Comparison of ENCODE assay signal across 30 mouse cellular contexts in genomic region chr6:55407345-55407744, GRCm38 (mm10). TPM values are rescaled to one million over a fixed set of nuclear protein-coding genes. Genes with fewer than 3 reads are reported as not detected.
DNase-seq lines count a peak whose midpoint lies in the region; ATAC-seq lines count a peak whose summit lies in the region.
"Had no signal": no experiment of that assay in that cellular context is flagged by ENCODE, and none has a peak within 500 bp of the region (broad histone marks: within the 10 kb centered on the region; RNA-seq: fewer than 3 reads in every experiment).

No protein-coding gene starts in this region.

- no peaks in the 10 kb centered on the region for H3K36me3 ChIP-seq in heart, embryonic 13.5 days
- H3K36me3 ChIP-seq: embryonic facial prominence, embryonic 10.5 days; embryonic facial prominence, embryonic 12.5 days; forebrain, embryonic 15.5 days; G1E had no signal

- peak; percentile 61; the same call in 1 of the 2 replicates for ATAC-seq in frontal cortex, adult (ENCODE audit: low TSS enrichment)
- ATAC-seq in heart, embryonic 13.5 days (ENCODE audit: extremely low read depth, insufficient number of reproducible peaks, low FRiP score, low TSS enrichment), result no peak
- ATAC-seq: activated CD4-positive, CD25-positive, alpha-beta regulatory T cell, adult 4 months; CD4-positive, CD25-positive, alpha-beta regulatory T cell, adult 4 months; forebrain, embryonic 13.5 days; forebrain, embryonic 15.5 days; forebrain, postnatal 0 days; Patski had no signal

- peaks cover 12% of the 10 kb centered on the region; the same call in 1 of the 2 replicates for H3K27me3 ChIP-seq in heart, embryonic 13.5 days (replicated peaks)
- H3K27me3 ChIP-seq: embryonic facial prominence, embryonic 12.5 days; forebrain, embryonic 13.5 days; forebrain, embryonic 15.5 days; Patski had no signal

- peaks cover 36% of the 10 kb centered on the region for H3K4me1 ChIP-seq in heart, embryonic 13.5 days
- H3K4me1 ChIP-seq: embryonic facial prominence, embryonic 12.5 days had no signal

- H3K9me3 ChIP-seq in heart, embryonic 13.5 days, result no peaks in the 10 kb centered on the region
- H3K9me3 ChIP-seq: embryonic facial prominence, embryonic 10.5 days; embryonic facial prominence, embryonic 12.5 days; forebrain, embryonic 13.5 days; forebrain, embryonic 15.5 days; G1E had no signal

- H3K4me2 ChIP-seq in heart, embryonic 13.5 days, result no peak overlapping the region
- H3K4me2 ChIP-seq: embryonic facial prominence, embryonic 12.5 days; forebrain, embryonic 13.5 days; forebrain, embryonic 15.5 days had no signal

- peak overlapping the region; percentile 31; the same call in 1 of the 2 replicates for H3K27ac ChIP-seq in heart, embryonic 13.5 days (replicated peaks)
- H3K27ac ChIP-seq: embryonic facial prominence, embryonic 10.5 days; embryonic facial prominence, embryonic 12.5 days; forebrain, embryonic 13.5 days; forebrain, embryonic 15.5 days had no signal

- no peak overlapping the region for H3K4me3 ChIP-seq in heart, embryonic 13.5 days
- H3K4me3 ChIP-seq: embryonic facial prominence, embryonic 10.5 days; embryonic facial prominence, embryonic 12.5 days; forebrain, embryonic 13.5 days; forebrain, embryonic 15.5 days had no signal

- DNase-seq in frontal cortex, postnatal 36 days (ENCODE audit: low spot score in 2 of 2), result no peak
- DNase-seq in heart, postnatal 10 days, result no peak
- DNase-seq in brain, adult 2 months (ENCODE audit: low read depth, low spot score), result peak; percentile 49
- DNase-seq: adrenal gland, adult 8-10 months; adrenal gland, postnatal 14 days; adrenal gland, postnatal 36 days; B cell, adult 2 months; cerebellum, adult 11 months; cerebellum, adult 18-20 months; cerebellum, adult 8-10 months; cerebellum, adult 9-11 months; cerebellum, postnatal 14 days; cerebellum, postnatal 36 days; forebrain, postnatal 0 days had no signal

- intact Hi-C loops in heart, postnatal 10 days (cut with DNase I), result no loop called here

- 53% methylated on average over 4 of the region's 4 CpGs for WGBS in heart, embryonic 13.5 days

- no peak overlapping the region for H3K9ac ChIP-seq in heart, embryonic 13.5 days
- H3K9ac ChIP-seq: embryonic facial prominence, embryonic 12.5 days; forebrain, embryonic 13.5 days; forebrain, embryonic 15.5 days; forebrain, postnatal 0 days had no signal

RNA-seq across cellular contexts. Expression of gene Ghrhr, which starts 31.2 kb away (rescaled TPM):
- polyA plus RNA-seq in heart, embryonic 13.5 days (2015; fragmentation: Nextera tagmentation; extraction: Ambion mirVana), result not detected in 2 replicates
- not detected for total RNA-seq in heart, postnatal 10 days (2021)
- total RNA-seq: adrenal gland, adult 18-20 months; adrenal gland, adult 8-10 months; adrenal gland, postnatal 14 days; adrenal gland, postnatal 36 days; CH12.LX; common myeloid progenitor, adult 5-6 weeks; forebrain, postnatal 0 days had no signal
- polyA plus RNA-seq: activated CD4-positive, CD25-positive, alpha-beta regulatory T cell, adult 4 months; brain, embryonic 14.5 days; CD4-positive, CD25-positive, alpha-beta regulatory T cell, adult 4 months; embryonic facial prominence, embryonic 10.5 days; embryonic facial prominence, embryonic 12.5 days; embryonic facial prominence, embryonic 14.5 days; forebrain, embryonic 11.5 days; forebrain, embryonic 13.5 days; forebrain, embryonic 15.5 days; forebrain, postnatal 0 days; G1E had no signal

RNA-seq across cellular contexts. Expression of gene Adcyap1r1, which starts 44.4 kb away (rescaled TPM):
- polyA plus RNA-seq in heart, embryonic 13.5 days (2015; fragmentation: Nextera tagmentation; extraction: Ambion mirVana), result 3.6 and 3.8 TPM in 2 replicates
- total RNA-seq in heart, postnatal 10 days (2021), result 1 to 10 TPM; 7.7 to 8.3 TPM
- total RNA-seq: CH12.LX; common myeloid progenitor, adult 5-6 weeks had no signal
- polyA plus RNA-seq: activated CD4-positive, CD25-positive, alpha-beta regulatory T cell, adult 4 months; CD4-positive, CD25-positive, alpha-beta regulatory T cell, adult 4 months; G1E had no signal
